Mouse (Mus musculus) ovary, postnatal 36 days (tissue): Measurements from ENCODE around the gene Hint1.
"Not testable (repeated sequence)": the region's sequence is repeated elsewhere in the genome, so short reads cannot be mapped to it uniquely, and the experiment has no call there.

Experiments used
- DNase-seq: peaks from one replicate; pipeline ENCODE4 v3.0.0; 2022; ENCODE audit warnings: low spot score, mixed read lengths

Hint1 gene

GRCm38 (mm10) chr11:54866119-54867048 is at the start of gene Hint1:
TSS of gene Hint1 (plus strand) at chr11:54866383.
- DNase-seq, result peak; percentile 94

DNA sequence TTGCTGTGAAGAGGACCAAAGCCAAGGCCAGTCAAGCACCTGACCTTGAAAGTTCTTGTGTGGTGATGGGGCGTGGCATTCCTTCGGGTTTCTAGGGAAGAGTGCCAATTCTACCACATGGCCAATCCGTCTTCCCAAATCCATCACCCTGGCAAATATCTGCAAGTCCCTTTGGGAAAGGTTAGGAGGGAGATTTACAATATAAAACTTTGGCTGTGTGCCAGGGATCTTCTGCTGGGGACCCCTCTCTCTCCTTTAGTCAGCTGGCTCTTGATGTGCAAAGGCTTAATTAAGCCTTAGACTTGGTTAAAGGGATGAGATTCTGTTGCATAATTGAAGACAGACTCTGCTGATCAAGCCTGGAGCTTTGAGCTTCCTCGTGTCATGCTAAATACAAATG is 48.7 kb upstream of the Hint1 start:
- no peak for DNase-seq

- DNase-seq, result no peak
These were observed 46.7 kb upstream of the Hint1 start for GRCm38 (mm10) chr11:54819489-54819888.

GRCm38 (mm10) chr11:54823467-54823866 is 42.7 kb upstream of the Hint1 start:
- no peak for DNase-seq

- no peak for DNase-seq
These were observed 40.4 kb upstream of the Hint1 start for GRCm38 (mm10) chr11:54825774-54826173.

GRCm38 (mm10) chr11:54826819-54827218 is 39.4 kb upstream of the Hint1 start:
- DNase-seq, result no peak

DNA sequence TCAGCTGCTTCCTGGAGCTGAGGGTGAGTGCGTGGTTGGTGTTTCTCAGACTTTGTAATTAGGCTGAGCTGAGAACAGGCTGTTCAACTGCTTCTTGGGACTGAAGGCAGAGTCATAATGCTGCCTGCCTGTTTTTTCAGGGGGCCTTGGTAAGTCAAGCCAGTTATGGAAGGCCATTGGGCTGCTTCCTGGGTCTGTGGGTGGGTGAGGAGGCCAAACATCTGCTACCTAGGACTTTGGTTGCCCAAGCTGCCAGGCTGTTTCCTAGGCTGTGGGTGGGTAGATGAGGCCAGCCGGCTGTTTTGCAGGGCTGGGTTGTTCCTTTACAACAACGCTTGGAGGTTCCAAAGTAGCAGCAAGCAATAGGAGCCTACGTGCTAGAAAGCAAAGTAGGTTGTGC is 32.4 kb upstream of the Hint1 start:
- DNase-seq, result no peak

DNA sequence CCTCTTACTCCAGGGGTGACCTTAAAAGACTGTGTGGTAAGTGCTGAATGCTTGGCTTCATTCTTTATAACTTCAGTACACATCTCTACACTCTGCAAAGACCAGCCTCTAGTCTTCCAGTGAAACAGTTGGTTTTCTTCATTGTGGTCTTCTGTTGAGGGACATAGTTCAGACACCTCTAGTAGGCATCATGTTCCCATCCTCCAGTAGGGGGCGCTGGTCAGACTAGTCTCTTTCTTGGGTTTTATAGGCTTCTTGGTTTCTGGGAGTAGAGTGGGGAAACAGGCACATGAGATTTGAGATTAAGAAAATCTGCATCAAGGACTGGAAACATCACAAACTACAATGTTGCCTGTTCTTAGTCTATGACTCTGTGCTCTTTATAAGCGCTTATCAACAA is 31.6 kb upstream of the Hint1 start:
- DNase-seq, result no peak

- DNase-seq, result peak; percentile 21
These were observed 30.1 kb upstream of the Hint1 start for GRCm38 (mm10) chr11:54836106-54836505.

DNA sequence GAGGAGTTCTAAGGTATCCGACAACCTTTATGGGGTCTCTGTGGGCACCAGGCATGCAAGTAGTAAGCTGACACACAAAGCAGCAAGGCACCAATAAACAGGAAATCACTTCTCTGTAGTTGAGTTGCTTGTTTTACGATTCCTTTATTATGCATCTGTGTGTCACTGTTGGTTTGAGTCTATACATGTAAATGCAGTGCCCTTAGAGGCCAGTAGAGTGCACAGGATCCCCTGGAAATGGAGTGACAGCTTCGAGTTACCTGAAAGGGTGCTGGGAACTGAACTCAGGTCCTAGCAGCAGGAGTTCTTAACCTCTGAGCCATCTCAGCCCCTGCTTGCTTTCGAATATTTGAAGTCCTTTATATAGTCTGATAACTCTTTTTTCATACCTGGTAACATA is 26.5 kb upstream of the Hint1 start:
- no peak for DNase-seq

DNA sequence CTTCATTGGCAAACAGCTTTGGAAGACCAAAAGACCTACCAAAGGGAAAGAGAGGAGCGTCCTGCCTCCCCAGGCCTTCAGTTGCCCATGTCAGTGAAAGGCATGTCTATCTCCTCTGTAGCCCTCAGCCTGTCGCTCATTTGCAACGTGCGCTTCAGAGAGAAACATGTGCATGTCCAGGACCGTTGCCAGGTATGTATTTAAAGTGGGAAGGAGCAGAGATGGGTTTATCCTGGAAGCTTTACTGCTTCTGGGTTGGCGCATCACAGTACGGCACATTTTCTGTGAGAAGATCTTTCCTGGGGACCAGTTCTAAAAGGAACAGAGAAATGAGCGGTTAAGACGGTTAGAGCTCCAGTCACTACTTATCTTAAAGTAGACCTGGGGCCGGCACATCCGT is 25.3 kb upstream of the Hint1 start:
- no peak for DNase-seq

DNA sequence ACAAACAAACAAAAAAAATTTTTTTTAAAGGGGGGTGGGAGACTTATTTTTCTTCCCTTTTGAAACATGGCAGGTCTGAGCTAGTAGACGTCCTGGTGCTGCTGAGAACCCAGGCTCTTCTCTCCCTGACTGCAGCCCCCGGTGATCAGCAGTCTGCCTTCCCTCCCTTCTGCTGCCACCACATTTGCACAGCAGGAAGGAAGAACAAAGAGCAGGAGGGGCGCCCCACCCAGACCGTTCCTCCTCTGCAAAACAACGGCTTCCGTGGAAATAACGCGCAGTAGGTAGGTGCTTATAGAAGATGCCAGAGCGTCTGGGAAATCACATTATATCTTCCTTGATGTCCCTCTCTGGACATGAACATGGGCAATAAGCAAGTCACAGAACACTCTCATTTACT is 21.8 kb upstream of the Hint1 start:
- no peak for DNase-seq

DNA sequence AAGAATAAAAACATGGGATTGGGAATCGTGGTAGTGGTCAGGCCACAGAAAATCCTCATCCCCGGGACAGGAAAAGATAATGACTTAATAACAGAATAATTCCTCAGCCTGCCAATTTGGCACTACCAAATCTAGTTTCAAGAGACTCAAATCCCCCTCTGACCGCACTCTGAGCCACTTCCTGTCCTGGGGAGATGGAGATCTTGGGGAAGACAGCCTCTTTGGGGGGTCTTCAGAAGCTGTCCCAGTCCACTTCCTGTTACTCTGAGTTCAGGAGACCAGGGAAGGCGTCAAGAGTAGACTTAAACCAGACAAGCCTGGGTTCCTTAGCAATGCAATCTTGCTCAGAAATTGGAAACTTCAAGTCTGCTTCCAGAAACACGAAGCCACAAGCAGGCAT is 21.2 kb upstream of the Hint1 start:
- no peak for DNase-seq

GRCm38 (mm10) chr11:54845470-54846442 is 20.4 kb upstream of the Hint1 start:
- no peak for DNase-seq

DNA sequence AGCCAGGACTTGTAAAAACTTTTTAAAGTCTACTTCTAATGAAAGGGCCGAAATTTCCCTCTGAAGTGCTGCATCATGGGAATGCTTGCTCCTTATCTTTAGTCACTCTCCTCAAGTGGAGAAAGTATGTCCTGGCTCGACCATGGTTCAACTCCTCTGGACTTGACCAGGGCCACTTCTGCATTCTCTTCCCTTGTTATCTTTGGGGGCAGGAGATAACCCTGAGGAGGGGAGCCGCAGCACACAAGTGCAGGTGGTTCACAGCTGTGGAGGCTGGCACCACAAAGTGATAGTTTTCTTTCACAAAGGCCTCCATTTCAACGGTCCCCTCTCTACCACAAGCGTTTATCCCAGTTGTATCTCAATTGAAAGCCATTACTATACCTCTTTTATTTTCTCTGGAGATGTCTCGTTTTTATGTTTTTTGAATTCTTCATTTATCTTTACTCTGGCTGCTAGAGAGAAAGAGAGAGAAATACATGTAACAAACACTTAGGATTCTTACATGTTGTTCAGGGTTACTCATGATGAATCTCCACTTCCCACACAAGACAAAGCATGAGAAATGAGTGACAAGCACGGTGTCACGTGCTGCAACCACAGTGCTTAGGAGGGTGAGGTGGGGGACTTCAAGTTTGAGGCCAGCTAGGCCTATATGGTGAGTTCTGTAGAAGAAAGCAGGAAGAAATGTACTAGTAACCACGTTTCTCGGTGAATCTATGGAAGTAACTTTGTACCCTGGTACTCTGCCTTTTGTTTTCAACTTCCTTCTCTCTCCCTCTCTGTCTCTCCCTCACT is 16.0 kb upstream of the Hint1 start:
- no peak for DNase-seq

GRCm38 (mm10) chr11:54851656-54852055 is 14.5 kb upstream of the Hint1 start:
- DNase-seq, result no peak

DNA sequence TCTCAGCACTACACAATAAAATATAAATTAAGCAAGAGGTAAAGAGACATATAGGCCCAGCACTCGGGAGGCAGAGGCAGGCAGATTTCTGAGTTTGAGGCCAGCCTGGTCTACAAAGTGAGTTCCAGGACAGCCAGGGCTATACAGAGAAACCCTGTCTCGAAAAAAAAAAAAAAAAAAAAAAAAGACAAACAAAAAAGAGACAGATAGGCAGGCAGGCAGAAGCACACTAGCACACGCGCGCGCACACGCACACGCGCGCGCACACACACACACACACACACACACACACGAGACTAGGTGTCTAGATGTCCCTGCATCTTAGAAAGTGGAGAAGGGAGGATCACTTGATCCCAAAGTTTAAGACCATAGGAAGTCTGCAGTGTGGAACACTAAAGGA is 7.3 kb upstream of the Hint1 start:
- DNase-seq, result not testable (repeated sequence)

DNA sequence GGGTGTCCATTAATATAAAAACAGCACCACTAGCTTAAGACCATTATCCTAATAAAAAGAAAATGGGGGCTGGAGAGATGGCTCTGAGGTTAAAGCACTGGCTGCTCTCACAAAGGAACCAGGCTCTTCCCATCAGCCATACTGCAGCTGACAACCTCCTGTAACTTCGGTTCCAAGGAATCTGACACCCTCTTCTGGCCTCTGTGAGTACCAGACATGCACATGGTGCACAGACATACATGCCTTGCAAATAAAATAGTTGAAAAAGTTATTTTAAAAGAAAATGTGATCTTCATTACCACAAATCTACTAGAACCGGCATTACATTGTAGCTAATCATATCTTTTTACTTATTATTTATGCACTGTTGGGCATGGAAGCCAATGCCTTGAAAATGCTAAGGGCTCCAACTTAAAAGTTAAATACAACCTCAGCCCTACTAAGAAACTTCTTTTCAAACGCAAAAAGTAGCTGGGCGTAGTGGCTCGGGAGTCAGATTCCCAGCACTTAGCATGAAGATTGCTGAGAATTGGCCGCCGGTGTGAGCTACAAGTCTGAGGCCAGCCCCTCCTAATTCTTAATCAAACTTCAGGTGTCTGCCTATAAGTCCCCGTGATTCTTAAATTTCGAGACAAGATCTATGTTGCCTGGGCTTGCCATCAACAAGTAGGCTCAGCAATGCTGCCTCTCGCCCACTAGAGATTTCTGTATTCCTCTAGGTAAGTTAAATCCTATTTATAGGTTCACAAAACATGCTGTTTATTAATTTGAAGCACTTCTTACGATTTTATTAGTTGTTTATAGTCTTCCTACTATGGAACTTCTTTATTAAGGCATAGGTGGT is 6.6 kb upstream of the Hint1 start:
- no peak for DNase-seq

GRCm38 (mm10) chr11:54860256-54861038 is 5.7 kb upstream of the Hint1 start, which contains the start of gene Lyrm7:
TSS of gene Lyrm7 (minus strand) at chr11:54860916.
- peak; percentile 94 for DNase-seq
